Mouse (Mus musculus): ENCODE data around the gene Nt5c. TPM values are rescaled to one million over a fixed set of nuclear protein-coding genes. Genes with fewer than 3 reads are reported as not detected.

The Nt5c gene
- total and polyA plus RNA-seq, 3 experiments, result 99.3 to 102 TPM; not detected in 1

GRCm38 (mm10) chr11:115450176-115450575 is 41.5 kb downstream of the Nt5c start:
- no peaks in the 10 kb centered on the region for H3K36me3 ChIP-seq (ENCODE audit: control insufficient read depth in 1 of 2, insufficient read depth in 2 of 2, low read length in 2 of 2)
- H3K27me3 ChIP-seq (ENCODE audit: control insufficient read depth in 1 of 2, insufficient read depth in 2 of 2, low read length in 2 of 2), result no peaks in the 10 kb centered on the region
- no peak overlapping the region for H3K4me3 ChIP-seq (ENCODE audit: control insufficient read depth in 1 of 2, insufficient read depth in 1 of 2, low read depth in 2 of 2, low read length in 2 of 2)
- H3K27ac ChIP-seq (ENCODE audit: control insufficient read depth, low read depth, low read length), result no peak overlapping the region
- no peak overlapping the region for H3K9ac ChIP-seq (ENCODE audit: control insufficient read depth, low read depth, low read length, poor library complexity, severe bottlenecking)
- no peaks in the 10 kb centered on the region for H3K9me3 ChIP-seq (replicated peaks; ENCODE audit: insufficient read depth, low read length)
- no peak for DNase-seq (ENCODE audit: low read depth, low spot score)
- TF ChIP-seq CTCF (IDR thresholded peaks at IDR 0.05 in 2 of 3, conservative IDR thresholded peaks at IDR 0.05 in 1 of 3; ENCODE audit: control insufficient read depth in 1 of 3, insufficient read depth in 1 of 3, low read depth in 2 of 3, low read length in 3 of 3, poor library complexity in 1 of 3, severe bottlenecking in 1 of 3) (no peak), E2F4 (IDR thresholded peaks at IDR 0.05; ENCODE audit: borderline replicate concordance, low read depth, low read length) (no peak), CHD1 (IDR thresholded peaks at IDR 0.05; ENCODE audit: low read depth, low read length) (no peak), USF2 (IDR thresholded peaks at IDR 0.05; ENCODE audit: borderline replicate concordance in 1 of 2, insufficient read depth in 1 of 2, low read depth in 1 of 2, low read length in 2 of 2) (no peak), TAL1 (IDR thresholded peaks at IDR 0.05; ENCODE audit: low read length) (no peak), TCF12 (IDR thresholded peaks at IDR 0.05; ENCODE audit: low read depth, low read length) (no peak), MAX (IDR thresholded peaks at IDR 0.05; ENCODE audit: low read length) (no peak), ELF1 (IDR thresholded peaks at IDR 0.05; ENCODE audit: low read depth, low read length) (no peak), ZC3H11A (IDR thresholded peaks at IDR 0.05; ENCODE audit: low read depth, low read length) (no peak)
- H3K4me1 ChIP-seq (ENCODE audit: control insufficient read depth in 1 of 2, insufficient read depth in 2 of 2, low read length in 2 of 2), result peaks cover 3 to 13% of the 10 kb centered on the region in 2 experiments
- H3K79me2 ChIP-seq (ENCODE audit: control insufficient read depth, insufficient read depth, low read length, poor library complexity), result no peaks in the 10 kb centered on the region

- no peaks in the 10 kb centered on the region for H3K9me3 ChIP-seq (replicated peaks; ENCODE audit: insufficient read depth, low read length)
- H3K9ac ChIP-seq (ENCODE audit: control insufficient read depth, low read depth, low read length, poor library complexity, severe bottlenecking), result no peak overlapping the region
- peaks cover 3 to 13% of the 10 kb centered on the region in 2 experiments for H3K4me1 ChIP-seq (ENCODE audit: control insufficient read depth in 1 of 2, insufficient read depth in 2 of 2, low read length in 2 of 2)
- no peak overlapping the region for H3K4me3 ChIP-seq (ENCODE audit: control insufficient read depth in 1 of 2, insufficient read depth in 1 of 2, low read depth in 2 of 2, low read length in 2 of 2)
- no peaks in the 10 kb centered on the region for H3K36me3 ChIP-seq (ENCODE audit: control insufficient read depth in 1 of 2, insufficient read depth in 2 of 2, low read length in 2 of 2)
- DNase-seq (ENCODE audit: low read depth, low spot score), result no peak
- H3K27ac ChIP-seq (ENCODE audit: control insufficient read depth, low read depth, low read length), result no peak overlapping the region
- H3K27me3 ChIP-seq (ENCODE audit: control insufficient read depth in 1 of 2, insufficient read depth in 2 of 2, low read length in 2 of 2), result no peaks in the 10 kb centered on the region
- TF ChIP-seq BHLHE40 (IDR thresholded peaks at IDR 0.05; ENCODE audit: borderline replicate concordance, low read depth, low read length), result no peak
- no peak for TF ChIP-seq NELFE (IDR thresholded peaks at IDR 0.05; ENCODE audit: low read depth, low read length)
- TF ChIP-seq EP300 (IDR thresholded peaks at IDR 0.05; ENCODE audit: low read depth in 1 of 2, low read length in 2 of 2), result no peak
- no peak for TF ChIP-seq UBTF (IDR thresholded peaks at IDR 0.05; ENCODE audit: borderline replicate concordance, insufficient read depth, low read depth, low read length)
- TF ChIP-seq ZNF384 (IDR thresholded peaks at IDR 0.05; ENCODE audit: low read depth, low read length), result no peak
- no peak for TF ChIP-seq E2F4 (IDR thresholded peaks at IDR 0.05; ENCODE audit: borderline replicate concordance, low read depth, low read length)
- no peak for TF ChIP-seq ZKSCAN1 (IDR thresholded peaks at IDR 0.05; ENCODE audit: low read depth, low read length)
- TF ChIP-seq GABPA (IDR thresholded peaks at IDR 0.05; ENCODE audit: low read depth, low read length), result no peak
- no peak for TF ChIP-seq NRF1 (IDR thresholded peaks at IDR 0.05; ENCODE audit: insufficient read depth, low read depth, low read length, poor library complexity, severe bottlenecking)
- no peak for TF ChIP-seq MAZ (IDR thresholded peaks at IDR 0.05; ENCODE audit: low read depth, low read length)
- H3K79me2 ChIP-seq (ENCODE audit: control insufficient read depth, insufficient read depth, low read length, poor library complexity), result no peaks in the 10 kb centered on the region
Observed at GRCm38 (mm10) chr11:115448998-115449397, 42.7 kb downstream of the Nt5c start.

Measured in MEL (cell line).